Mouse (Mus musculus) embryo, embryonic 11 days (tissue): ENCODE data around the gene Ugt1a9.

ENCODE experiments used
- DNase-seq: peaks from one replicate; pipeline ENCODE4 v3.0.0-alpha.2; 2015

The Ugt1a9 gene

GRCm38 (mm10) chr1:88262255-88262654, 191.7 kb downstream of the Ugt1a9 start:
- DNase-seq, result peak; percentile 67

- DNase-seq, result no peak
Measured at GRCm38 (mm10) chr1:88262961-88263360, 192.4 kb downstream of the Ugt1a9 start.

- DNase-seq, result no peak
Measured at GRCm38 (mm10) chr1:88263778-88264177, 193.2 kb downstream of the Ugt1a9 start.

- no peak for DNase-seq
Measured at GRCm38 (mm10) chr1:88264237-88264868, 193.8 kb downstream of the Ugt1a9 start.

GRCm38 (mm10) chr1:88264869-88265240, 194.3 kb downstream of the Ugt1a9 start:
- no peak for DNase-seq

GRCm38 (mm10) chr1:88266123-88266522, 195.5 kb downstream of the Ugt1a9 start:
- DNase-seq, result no peak

- DNase-seq, result no peak
Measured at GRCm38 (mm10) chr1:88267489-88267888, 196.9 kb downstream of the Ugt1a9 start.

GRCm38 (mm10) chr1:88268070-88268469, 197.5 kb downstream of the Ugt1a9 start:
- DNase-seq, result no peak
